Comparison of ENCODE assay signal across 8 mouse cellular contexts in the genomic region with DNA sequence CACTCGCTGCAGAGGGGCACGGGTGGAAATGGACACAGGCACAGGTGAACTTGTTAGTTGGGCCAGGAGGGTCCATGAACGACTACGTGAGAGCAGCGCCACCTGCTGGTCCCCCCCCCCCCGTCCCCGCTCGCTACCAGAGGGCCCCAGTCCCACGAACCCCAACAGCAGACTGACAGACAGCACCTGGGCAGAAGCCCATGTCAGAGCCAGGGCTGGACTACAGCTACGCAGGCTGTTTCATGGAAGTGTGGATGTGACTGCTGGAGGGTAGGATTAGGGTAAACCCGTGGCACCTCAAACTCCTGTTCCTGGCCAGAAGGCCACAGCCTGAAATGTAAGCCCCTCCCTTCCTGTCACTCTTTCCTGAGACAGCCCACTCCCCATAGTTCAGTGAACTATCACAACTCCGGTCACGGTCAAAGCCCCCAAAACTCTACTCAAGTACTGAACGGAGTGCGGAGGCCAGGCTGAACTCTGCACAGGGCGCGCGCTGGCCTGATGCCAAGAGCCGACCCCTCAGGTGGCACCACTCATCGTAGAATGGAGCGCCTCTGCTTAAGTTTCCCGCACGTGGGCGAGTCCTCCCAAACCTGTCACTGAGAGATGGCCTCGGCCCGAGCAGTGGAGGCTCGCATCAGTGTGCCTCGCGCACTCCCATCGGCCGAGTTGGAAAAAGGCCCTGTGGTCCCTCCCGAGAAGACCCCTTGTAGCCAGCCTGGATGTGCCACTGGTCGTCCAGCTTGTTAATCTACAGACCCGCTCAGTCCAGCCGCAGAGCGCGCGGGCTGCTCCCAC. TPM values are rescaled to one million over a fixed set of nuclear protein-coding genes. Genes with fewer than 3 reads are reported as not detected.
DNase-seq lines count a peak whose midpoint lies in the region; ATAC-seq lines count a peak whose summit lies in the region.

No protein-coding gene starts in this region.

- WGBS in limb, embryonic 11.5 days: under 1% methylated on average over 38 of the region's 38 CpGs
- under 1% methylated on average over 38 of the region's 38 CpGs for WGBS in midbrain, embryonic 13.5 days
- under 1% methylated on average over 38 of the region's 38 CpGs for WGBS in stomach, embryonic 15.5 days

- intact Hi-C loops in left cerebral cortex, postnatal 14 days (cut with DNase I): loop anchor here (2.0 to 5.0 kb wide), 2 partner anchors 54 to 86 kb away; a partner anchor contains a TSS

- no peak overlapping the region; the same call in 1 of the 2 replicates for H3K27ac ChIP-seq in limb, embryonic 11.5 days (replicated peaks; ENCODE audit: low read depth, low read length)
- peak overlapping the region; percentile 81 for H3K27ac ChIP-seq in midbrain, embryonic 13.5 days
- peak overlapping the region; percentile 86 for H3K27ac ChIP-seq in stomach, embryonic 15.5 days

- peak; percentile 16 for ATAC-seq in erythroid progenitor cell, adult 5-6 weeks (replicated peaks; ENCODE audit: low FRiP score, poor library complexity, severe bottlenecking)
- ATAC-seq in hematopoietic stem cell, adult 5-6 weeks (replicated peaks in 1 of 2; ENCODE audit: insufficient read depth in 1 of 2, low FRiP score in 2 of 2, low TSS enrichment in 1 of 2, low read depth in 1 of 2, poor library complexity in 2 of 2, severe bottlenecking in 2 of 2): peak; percentile 17 to 30; a peak in 2 of 4 replicates
- peak; percentile 29 for ATAC-seq in limb, embryonic 11.5 days (ENCODE audit: insufficient number of reproducible peaks, low FRiP score, low TSS enrichment, low read depth)
- ATAC-seq in midbrain, embryonic 13.5 days: peak; percentile 25
- peak; percentile 12; the same call in 1 of the 2 replicates for ATAC-seq in stomach, embryonic 15.5 days (ENCODE audit: insufficient read depth, low FRiP score, low read depth)

- no peaks in the 10 kb centered on the region for H3K27me3 ChIP-seq in limb, embryonic 11.5 days (ENCODE audit: control insufficient read depth, insufficient read depth, low read length)
- no peaks in the 10 kb centered on the region for H3K27me3 ChIP-seq in midbrain, embryonic 13.5 days
- no peaks in the 10 kb centered on the region for H3K27me3 ChIP-seq in stomach, embryonic 15.5 days (replicated peaks)

- DNase-seq in left cerebral cortex, postnatal 14 days (ENCODE audit: low spot score in 2 of 2): peak; percentile 39 to 57
- DNase-seq in left cerebral cortex, adult 9 months (ENCODE audit: low spot score in 2 of 2): no peak
- DNase-seq in adrenal gland, postnatal 36 days: peak; percentile 65 to 82
- peak; percentile 77 for DNase-seq in limb, embryonic 11.5 days (ENCODE audit: low spot score)

- peaks cover 20% of the 10 kb centered on the region for H3K4me1 ChIP-seq in limb, embryonic 11.5 days (ENCODE audit: control insufficient read depth, insufficient read depth, low read length)
- peaks cover 29% of the 10 kb centered on the region for H3K4me1 ChIP-seq in midbrain, embryonic 13.5 days (replicated peaks)
- peaks cover 27% of the 10 kb centered on the region for H3K4me1 ChIP-seq in stomach, embryonic 15.5 days

- no peaks in the 10 kb centered on the region for H3K9me3 ChIP-seq in limb, embryonic 11.5 days (ENCODE audit: control insufficient read depth, low read length)
- no peaks in the 10 kb centered on the region for H3K9me3 ChIP-seq in midbrain, embryonic 13.5 days
- no peaks in the 10 kb centered on the region for H3K9me3 ChIP-seq in stomach, embryonic 15.5 days

- H3K4me2 ChIP-seq in limb, embryonic 11.5 days (ENCODE audit: low read depth, severe bottlenecking): peak overlapping the region; percentile 97
- peak overlapping the region; percentile 99 for H3K4me2 ChIP-seq in midbrain, embryonic 13.5 days (replicated peaks)
- H3K4me2 ChIP-seq in stomach, embryonic 15.5 days: peak overlapping the region; percentile 99

- H3K4me3 ChIP-seq in limb, embryonic 11.5 days (ENCODE audit: low read depth, low read length): peak overlapping the region; percentile 51
- H3K4me3 ChIP-seq in midbrain, embryonic 13.5 days (replicated peaks): peak overlapping the region; percentile 61
- peak overlapping the region; percentile 67 for H3K4me3 ChIP-seq in stomach, embryonic 15.5 days (replicated peaks)

- peak overlapping the region; percentile 61 for H3K9ac ChIP-seq in limb, embryonic 11.5 days (ENCODE audit: low read length)
- H3K9ac ChIP-seq in midbrain, embryonic 13.5 days (replicated peaks): peak overlapping the region; percentile 78
- H3K9ac ChIP-seq in stomach, embryonic 15.5 days: peak overlapping the region; percentile 44

- peaks cover 10% of the 10 kb centered on the region; the same call in 1 of the 2 replicates for H3K36me3 ChIP-seq in limb, embryonic 11.5 days (ENCODE audit: control insufficient read depth, insufficient read depth, low read length)
- H3K36me3 ChIP-seq in midbrain, embryonic 13.5 days: peaks cover 54% of the 10 kb centered on the region
- peaks cover 23% of the 10 kb centered on the region for H3K36me3 ChIP-seq in stomach, embryonic 15.5 days

RNA-seq across cellular contexts. Expression of a gene that starts 0.6 kb away (rescaled TPM):
- 10 to 100 TPM; 26.8 to 30.2 TPM for total RNA-seq in left cerebral cortex, postnatal 14 days (2021)
- 10 to 100 TPM; 52.1 to 60.4 TPM for total RNA-seq in adrenal gland, postnatal 36 days (2021)
- total RNA-seq in erythroid progenitor cell, adult 5-6 weeks (2015; ENCODE audit: low replicate concordance): 7.1 and 35.3 TPM in 2 replicates
- total RNA-seq in erythroid progenitor cell, adult 5-6 weeks (2017; ENCODE audit: low replicate concordance): 15.0 and 21.2 TPM in 2 replicates
- total RNA-seq in hematopoietic stem cell, adult 5-6 weeks (2017): 58.2 and 91.7 TPM in 2 replicates
- 126 and 127 TPM in 2 replicates for polyA plus RNA-seq in limb, embryonic 11.5 days (2014; fragmentation: Nextera tagmentation; extraction: Ambion mirVana)
- 99.9 and 112 TPM in 2 replicates for polyA plus RNA-seq in midbrain, embryonic 13.5 days (2015; fragmentation: Nextera tagmentation; extraction: Ambion mirVana)
- polyA plus RNA-seq in stomach, embryonic 15.5 days (2015; fragmentation: Nextera tagmentation; extraction: Ambion mirVana): 155 and 158 TPM in 2 replicates

RNA-seq across cellular contexts. Expression of a gene that starts 0.8 kb away (rescaled TPM):
- total RNA-seq in left cerebral cortex, postnatal 14 days (2021): 10 to 100 TPM; 57.2 to 60.1 TPM
- 10 to 100 TPM; 24.3 to 27.7 TPM for total RNA-seq in adrenal gland, postnatal 36 days (2021)
- total RNA-seq in erythroid progenitor cell, adult 5-6 weeks (2015; ENCODE audit: low replicate concordance): 3.4 and 6.1 TPM in 2 replicates
- 12.3 and 12.9 TPM in 2 replicates for total RNA-seq in erythroid progenitor cell, adult 5-6 weeks (2017; ENCODE audit: low replicate concordance)
- 34.2 and 34.5 TPM in 2 replicates for total RNA-seq in hematopoietic stem cell, adult 5-6 weeks (2017)
- polyA plus RNA-seq in limb, embryonic 11.5 days (2014; fragmentation: Nextera tagmentation; extraction: Ambion mirVana): 44.3 and 47.8 TPM in 2 replicates
- polyA plus RNA-seq in midbrain, embryonic 13.5 days (2015; fragmentation: Nextera tagmentation; extraction: Ambion mirVana): 60.6 and 71.8 TPM in 2 replicates
- polyA plus RNA-seq in stomach, embryonic 15.5 days (2015; fragmentation: Nextera tagmentation; extraction: Ambion mirVana): 55.7 and 57.3 TPM in 2 replicates

RNA-seq across cellular contexts. Expression of a gene that starts 8.3 kb away (rescaled TPM):
- 10 to 100 TPM; 92.2 to 99.5 TPM for total RNA-seq in left cerebral cortex, postnatal 14 days (2021)
- 10 to 100 TPM in 1 of 2 experiments, 1 to 10 TPM in 1; 8.2 to 17.0 TPM for total RNA-seq in adrenal gland, postnatal 36 days (2021)
- not detected in 2 replicates for total RNA-seq in erythroid progenitor cell, adult 5-6 weeks (2015; ENCODE audit: low replicate concordance)
- total RNA-seq in erythroid progenitor cell, adult 5-6 weeks (2017; ENCODE audit: low replicate concordance): 1.3 and 3.5 TPM in 2 replicates
- total RNA-seq in hematopoietic stem cell, adult 5-6 weeks (2017): not detected in 2 replicates
- polyA plus RNA-seq in limb, embryonic 11.5 days (2014; fragmentation: Nextera tagmentation; extraction: Ambion mirVana): 7.4 and 12.8 TPM in 2 replicates
- polyA plus RNA-seq in midbrain, embryonic 13.5 days (2015; fragmentation: Nextera tagmentation; extraction: Ambion mirVana): 206 and 218 TPM in 2 replicates
- polyA plus RNA-seq in stomach, embryonic 15.5 days (2015; fragmentation: Nextera tagmentation; extraction: Ambion mirVana): 36.4 and 39.4 TPM in 2 replicates

RNA-seq across cellular contexts. Expression of a gene that starts 14.1 kb away (rescaled TPM):
- total RNA-seq in left cerebral cortex, postnatal 14 days (2021): 1 to 10 TPM; 5.7 to 7.8 TPM
- 10 to 100 TPM; 31.8 to 77.7 TPM for total RNA-seq in adrenal gland, postnatal 36 days (2021)
- 3.6 TPM in 1 of 2 replicates, not detected in the other for total RNA-seq in erythroid progenitor cell, adult 5-6 weeks (2015; ENCODE audit: low replicate concordance)
- total RNA-seq in erythroid progenitor cell, adult 5-6 weeks (2017; ENCODE audit: low replicate concordance): 7.2 TPM in 1 of 2 replicates, not detected in the other
- total RNA-seq in hematopoietic stem cell, adult 5-6 weeks (2017): 12.5 and 21.0 TPM in 2 replicates
- polyA plus RNA-seq in limb, embryonic 11.5 days (2014; fragmentation: Nextera tagmentation; extraction: Ambion mirVana): 12.4 and 16.5 TPM in 2 replicates
- polyA plus RNA-seq in midbrain, embryonic 13.5 days (2015; fragmentation: Nextera tagmentation; extraction: Ambion mirVana): 6.5 and 7.3 TPM in 2 replicates
- 31.6 and 33.5 TPM in 2 replicates for polyA plus RNA-seq in stomach, embryonic 15.5 days (2015; fragmentation: Nextera tagmentation; extraction: Ambion mirVana)

RNA-seq across cellular contexts. Expression of a gene that starts 18.9 kb away (rescaled TPM):
- 1 to 10 TPM; 1.5 to 3.0 TPM for total RNA-seq in left cerebral cortex, postnatal 14 days (2021)
- total RNA-seq in adrenal gland, postnatal 36 days (2021): 1 to 10 TPM; 5.0 to 7.8 TPM
- total RNA-seq in erythroid progenitor cell, adult 5-6 weeks (2015; ENCODE audit: low replicate concordance): 21.8 and 23.4 TPM in 2 replicates
- not detected in 2 replicates for total RNA-seq in erythroid progenitor cell, adult 5-6 weeks (2017; ENCODE audit: low replicate concordance)
- not detected in 2 replicates for total RNA-seq in hematopoietic stem cell, adult 5-6 weeks (2017)
- 6.7 and 7.4 TPM in 2 replicates for polyA plus RNA-seq in limb, embryonic 11.5 days (2014; fragmentation: Nextera tagmentation; extraction: Ambion mirVana)
- 0.32 and 0.38 TPM in 2 replicates for polyA plus RNA-seq in midbrain, embryonic 13.5 days (2015; fragmentation: Nextera tagmentation; extraction: Ambion mirVana)
- 54.5 and 82.4 TPM in 2 replicates for polyA plus RNA-seq in stomach, embryonic 15.5 days (2015; fragmentation: Nextera tagmentation; extraction: Ambion mirVana)

Comparison
In these comparisons a context has a peak if more than half of its experiments do, and no peak if none do; other contexts are left out.
1. DNase-seq: peak in left cerebral cortex, postnatal 14 days (2 of 2), adrenal gland, postnatal 36 days (2 of 2) and limb, embryonic 11.5 days (single experiment); none in left cerebral cortex, adult 9 months (0 of 2).
2. RNA of a gene that starts 8.3 kb away (total RNA-seq): 92.2 to 99.5 TPM in left cerebral cortex, postnatal 14 days; 8.2 to 17.0 TPM in adrenal gland, postnatal 36 days, 1.3 to 3.5 TPM in erythroid progenitor cell, adult 5-6 weeks and not detected in hematopoietic stem cell, adult 5-6 weeks; every median in the first group is over 4 times any median in the second.
3. Peak in every context shown above with its lines, with median percentiles within 50 percentile points of each other: ATAC-seq, H3K4me2 ChIP-seq, H3K4me3 ChIP-seq and H3K9ac ChIP-seq.